Mouse (Mus musculus): ENCODE data around the gene Gpn3. TPM values are rescaled to one million over a fixed set of nuclear protein-coding genes. Genes with fewer than 3 reads are reported as not detected.
A peak's percentile ranks its signal among the peaks of the same experiment; 100 is the strongest.

Gene Gpn3
- polyA plus RNA-seq, 1 experiment from 2014 or later: 81.9 TPM

DNA sequence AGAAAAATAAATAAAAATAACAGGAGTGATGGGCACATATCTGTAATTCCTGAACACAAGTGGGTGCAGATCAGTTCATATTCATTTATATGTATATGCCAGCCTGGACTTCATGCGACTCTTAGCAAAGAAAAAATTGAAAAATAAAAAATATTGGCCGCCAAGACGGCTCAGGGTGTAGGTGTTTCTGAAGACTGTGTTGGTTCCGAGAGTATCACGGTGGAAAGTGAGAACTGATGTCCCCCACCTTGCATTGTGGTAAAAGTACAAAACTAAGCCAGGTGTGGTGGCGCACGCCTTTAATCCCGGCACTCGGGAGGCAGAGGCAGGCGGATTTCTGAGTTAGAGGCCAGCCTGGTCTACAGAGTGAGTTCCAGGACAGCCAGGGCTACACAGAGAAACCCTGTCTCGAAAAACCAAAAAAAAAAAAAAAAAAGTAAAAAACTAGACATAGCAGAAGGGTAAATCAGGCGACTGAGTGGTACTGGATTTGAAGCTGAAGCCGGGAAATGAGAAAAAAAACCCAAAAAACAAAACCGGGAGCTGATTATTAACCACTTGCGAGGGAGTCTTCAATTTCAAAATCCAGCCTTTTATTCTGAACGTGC, 19.6 kb downstream of the Gpn3 start:
- H3K4me3 ChIP-seq (ENCODE audit: low read depth, low read length): peak overlapping the region; percentile 82; the same call in 1 of the 2 replicates
- H3K27ac ChIP-seq (replicated peaks; ENCODE audit: low read depth, low read length): no peak overlapping the region
- no peaks in the 10 kb centered on the region for H3K27me3 ChIP-seq (ENCODE audit: control insufficient read depth, insufficient read depth, low read length)
- ATAC-seq (replicated peaks; ENCODE audit: insufficient number of reproducible peaks, low FRiP score, low TSS enrichment, low read depth) (no peak), DNase-seq (ENCODE audit: low spot score) (no peak)
- H3K9me3 ChIP-seq (replicated peaks; ENCODE audit: control insufficient read depth, low read length): no peaks in the 10 kb centered on the region
- H3K9ac ChIP-seq (replicated peaks; ENCODE audit: low read length): no peak overlapping the region
- WGBS: 52% methylated on average over 15 of the region's 16 CpGs
- H3K36me3 ChIP-seq (replicated peaks; ENCODE audit: control insufficient read depth, insufficient read depth, low read depth, low read length): no peaks in the 10 kb centered on the region
- H3K4me2 ChIP-seq (ENCODE audit: low read depth, low read length): no peak overlapping the region
- H3K4me1 ChIP-seq (ENCODE audit: control insufficient read depth, insufficient read depth, low read length): peaks cover 3% of the 10 kb centered on the region; the same call in 1 of the 2 replicates

DNA sequence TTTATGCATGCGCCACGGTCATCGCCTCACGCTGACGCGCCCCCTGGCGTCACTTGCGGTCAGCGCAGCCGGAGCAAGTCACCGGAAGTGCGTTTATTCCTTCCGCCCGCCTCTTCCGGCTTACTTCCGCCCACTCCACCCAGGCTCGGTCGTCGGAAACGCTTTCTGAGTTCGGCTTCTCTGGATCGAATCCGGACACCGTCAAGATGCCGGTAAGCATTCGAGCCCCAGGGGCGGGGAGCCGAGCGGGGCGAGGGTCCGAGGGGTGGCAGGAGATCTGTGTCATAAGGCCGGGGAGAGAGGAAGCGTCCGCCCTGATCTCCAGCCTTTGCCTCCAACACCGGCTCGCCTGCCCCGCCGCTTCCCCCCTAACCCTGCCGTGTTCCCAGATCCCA, 20.1 kb downstream of the Gpn3 start, which contains the start of gene Arpc3:
Gene Arpc3, plus strand, starts transcription at position 93 of the 395 bp plus-strand sequence.
- no peaks in the 10 kb centered on the region for H3K9me3 ChIP-seq (replicated peaks; ENCODE audit: control insufficient read depth, low read length)
- H3K27me3 ChIP-seq (ENCODE audit: control insufficient read depth, insufficient read depth, low read length): no peaks in the 10 kb centered on the region
- ATAC-seq (replicated peaks; ENCODE audit: insufficient number of reproducible peaks, low FRiP score, low TSS enrichment, low read depth): peak; percentile 87
- H3K4me3 ChIP-seq (ENCODE audit: low read depth, low read length): peak within 1 kb of the TSS; percentile 82
- H3K36me3 ChIP-seq (replicated peaks; ENCODE audit: control insufficient read depth, insufficient read depth, low read depth, low read length): peaks cover 2% of the 10 kb centered on the region
- H3K4me2 ChIP-seq (ENCODE audit: low read depth, low read length): peak within 1 kb of the TSS; percentile 82
- DNase-seq (ENCODE audit: low spot score): peak; percentile 92
- no peak within 1 kb of the TSS for H3K27ac ChIP-seq (replicated peaks; ENCODE audit: low read depth, low read length)
- peak within 1 kb of the TSS; percentile 77 for H3K9ac ChIP-seq (replicated peaks; ENCODE audit: low read length)
- under 1% methylated on average over 39 of the region's 39 CpGs for WGBS
- H3K4me1 ChIP-seq (ENCODE audit: control insufficient read depth, insufficient read depth, low read length): peaks cover 3% of the 10 kb centered on the region; the same call in 1 of the 2 replicates

DNA sequence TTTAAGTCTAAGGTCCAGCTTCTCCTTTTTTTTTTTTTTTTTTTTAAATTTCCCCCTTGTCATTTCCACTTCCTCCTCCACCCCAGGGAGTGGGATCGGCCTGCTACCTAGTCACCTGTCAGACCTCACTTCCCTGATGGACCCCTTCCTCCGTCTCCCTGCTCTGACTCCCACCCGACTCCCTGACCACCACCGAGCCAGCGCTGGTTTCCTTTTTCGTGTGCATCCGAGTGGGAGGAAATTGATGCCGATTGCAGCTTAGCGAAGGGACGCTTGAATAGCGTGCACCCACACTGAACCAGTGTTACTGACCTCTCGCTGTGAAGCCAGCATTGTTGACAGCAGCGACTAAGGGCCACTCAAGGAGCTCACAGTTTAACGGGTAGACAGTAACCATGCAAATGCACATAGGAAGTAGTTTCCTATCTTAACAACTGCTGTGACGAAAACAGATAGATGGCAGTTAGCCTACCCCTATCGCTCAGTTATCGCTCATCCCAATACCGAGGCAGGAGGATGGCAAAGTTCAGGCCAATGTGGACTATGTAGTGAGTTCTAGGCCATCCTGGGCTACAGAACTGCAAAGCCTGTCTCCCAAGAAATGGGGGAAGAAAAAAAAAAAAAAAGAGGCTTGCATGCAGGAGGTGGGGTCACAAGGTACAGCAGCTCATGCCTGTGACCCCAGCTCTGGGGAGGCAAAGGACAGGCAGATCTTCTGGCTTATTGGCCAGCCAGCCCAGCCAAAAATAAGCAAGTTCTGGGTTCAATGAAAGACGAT, 20.7 kb downstream of the Gpn3 start:
- Histone ChIP-seq H3K36me3 (replicated peaks; ENCODE audit: control insufficient read depth, insufficient read depth, low read depth, low read length) (peaks cover 3% of the 10 kb centered on the region), H3K27me3 (ENCODE audit: control insufficient read depth, insufficient read depth, low read length) (no peaks in the 10 kb centered on the region), H3K4me1 (ENCODE audit: control insufficient read depth, insufficient read depth, low read length) (peaks cover 3% of the 10 kb centered on the region; the same call in 1 of the 2 replicates), H3K4me3 (ENCODE audit: low read depth, low read length) (peak overlapping the region; percentile 82), H3K9ac (replicated peaks; ENCODE audit: low read length) (peak overlapping the region; percentile 77), H3K27ac (replicated peaks; ENCODE audit: low read depth, low read length) (no peak overlapping the region), H3K9me3 (replicated peaks; ENCODE audit: control insufficient read depth, low read length) (no peaks in the 10 kb centered on the region), H3K4me2 (ENCODE audit: low read depth, low read length) (peak overlapping the region; percentile 82)
- DNase-seq (ENCODE audit: low spot score): no peak
- ATAC-seq (replicated peaks; ENCODE audit: insufficient number of reproducible peaks, low FRiP score, low TSS enrichment, low read depth): no peak
- 16% methylated on average over 19 of the region's 19 CpGs for WGBS

DNA sequence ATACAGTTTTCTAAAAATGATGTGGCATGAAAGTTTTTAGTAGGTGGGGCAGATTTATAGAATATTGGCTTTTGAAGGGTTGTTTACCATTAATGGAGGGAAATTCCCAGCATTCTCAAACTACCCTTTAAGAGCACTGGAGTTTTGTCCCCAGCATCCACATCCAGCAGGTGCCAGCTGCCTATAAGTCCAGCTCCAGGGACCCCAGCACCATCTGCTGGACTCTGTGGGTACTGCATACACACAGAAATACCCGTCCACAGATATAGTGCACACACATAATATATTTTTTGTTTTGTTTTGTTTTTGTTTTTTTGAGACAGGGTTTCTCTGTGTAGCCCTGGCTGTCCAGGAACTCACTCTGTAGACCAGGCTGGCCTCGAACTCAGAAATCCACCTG, 22.2 kb downstream of the Gpn3 start:
- Histone ChIP-seq H3K4me1 (ENCODE audit: control insufficient read depth, insufficient read depth, low read length) (peaks cover 3% of the 10 kb centered on the region; the same call in 1 of the 2 replicates), H3K9me3 (replicated peaks; ENCODE audit: control insufficient read depth, low read length) (no peaks in the 10 kb centered on the region), H3K27ac (replicated peaks; ENCODE audit: low read depth, low read length) (no peak overlapping the region), H3K4me3 (ENCODE audit: low read depth, low read length) (no peak overlapping the region), H3K36me3 (replicated peaks; ENCODE audit: control insufficient read depth, insufficient read depth, low read depth, low read length) (peaks cover 3% of the 10 kb centered on the region), H3K4me2 (ENCODE audit: low read depth, low read length) (no peak overlapping the region), H3K27me3 (ENCODE audit: control insufficient read depth, insufficient read depth, low read length) (no peaks in the 10 kb centered on the region), H3K9ac (replicated peaks; ENCODE audit: low read length) (no peak overlapping the region)
- DNase-seq (ENCODE audit: low spot score) (peak; percentile 80), ATAC-seq (replicated peaks; ENCODE audit: insufficient number of reproducible peaks, low FRiP score, low TSS enrichment, low read depth) (no peak)
- 61% methylated on average over 2 of the region's 2 CpGs for WGBS

DNA sequence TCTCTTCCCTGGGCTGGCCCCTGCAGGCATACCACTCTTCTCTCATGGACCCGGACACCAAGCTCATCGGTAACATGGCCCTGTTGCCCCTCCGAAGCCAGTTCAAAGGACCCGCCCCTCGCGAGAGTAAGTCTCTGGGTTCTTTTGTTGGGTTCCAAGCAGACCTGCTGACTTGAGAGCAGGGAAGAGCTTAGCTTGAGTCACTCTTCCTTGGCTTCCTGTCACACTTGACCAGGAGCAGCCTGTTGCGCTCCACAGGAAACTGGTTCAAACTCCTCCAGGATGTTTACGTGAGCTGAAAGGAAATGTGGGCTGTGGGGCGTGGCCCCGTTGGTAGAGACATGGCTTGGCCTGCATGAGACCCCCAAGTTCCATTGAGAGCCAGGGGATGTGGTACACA, 25.1 kb downstream of the Gpn3 start:
- no peak for DNase-seq (ENCODE audit: low spot score)
- H3K36me3 ChIP-seq (replicated peaks; ENCODE audit: control insufficient read depth, insufficient read depth, low read depth, low read length): peaks cover 3% of the 10 kb centered on the region

DNA sequence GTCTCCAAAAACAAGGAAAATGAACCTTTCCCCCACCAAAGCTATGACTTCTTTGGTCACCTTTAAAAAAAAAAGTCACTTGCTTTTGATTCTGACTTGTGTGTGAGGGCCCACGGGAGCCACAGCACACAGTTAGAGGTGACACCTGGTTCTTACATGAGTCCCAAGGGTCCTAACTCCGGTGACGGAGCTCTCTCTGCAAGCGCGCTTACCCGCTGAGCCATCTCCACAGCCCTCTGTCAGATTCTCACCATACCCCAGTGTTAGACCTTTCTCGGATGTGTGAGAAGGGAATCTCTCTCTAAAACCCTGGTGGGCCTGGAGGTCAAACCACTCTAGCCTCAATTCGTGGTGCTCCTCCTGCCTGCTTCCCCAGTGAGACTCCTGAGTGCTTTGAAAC, 25.8 kb downstream of the Gpn3 start:
- Histone ChIP-seq H3K27me3 (ENCODE audit: control insufficient read depth, insufficient read depth, low read length) (no peaks in the 10 kb centered on the region), H3K9me3 (replicated peaks; ENCODE audit: control insufficient read depth, low read length) (no peaks in the 10 kb centered on the region), H3K4me1 (ENCODE audit: control insufficient read depth, insufficient read depth, low read length) (no peaks in the 10 kb centered on the region; the same call in 1 of the 2 replicates), H3K9ac (replicated peaks; ENCODE audit: low read length) (no peak overlapping the region), H3K36me3 (replicated peaks; ENCODE audit: control insufficient read depth, insufficient read depth, low read depth, low read length) (peaks cover 3% of the 10 kb centered on the region), H3K4me2 (ENCODE audit: low read depth, low read length) (no peak overlapping the region), H3K4me3 (ENCODE audit: low read depth, low read length) (no peak overlapping the region), H3K27ac (replicated peaks; ENCODE audit: low read depth, low read length) (no peak overlapping the region)
- ATAC-seq (replicated peaks; ENCODE audit: insufficient number of reproducible peaks, low FRiP score, low TSS enrichment, low read depth): no peak
- 92% methylated on average over 8 of the region's 8 CpGs for WGBS
- DNase-seq (ENCODE audit: low spot score): no peak

More for the DNA sequence above, 25.1 kb downstream of the Gpn3 start:
- peaks cover 3% of the 10 kb centered on the region; the same call in 1 of the 2 replicates for H3K4me1 ChIP-seq (ENCODE audit: control insufficient read depth, insufficient read depth, low read length)
- H3K4me3 ChIP-seq (ENCODE audit: low read depth, low read length): no peak overlapping the region
- H3K27ac ChIP-seq (replicated peaks; ENCODE audit: low read depth, low read length): no peak overlapping the region
- no peak overlapping the region for H3K9ac ChIP-seq (replicated peaks; ENCODE audit: low read length)
- 87% methylated on average over 10 of the region's 10 CpGs for WGBS
- H3K4me2 ChIP-seq (ENCODE audit: low read depth, low read length): no peak overlapping the region
- H3K9me3 ChIP-seq (replicated peaks; ENCODE audit: control insufficient read depth, low read length): no peaks in the 10 kb centered on the region
- no peak for ATAC-seq (replicated peaks; ENCODE audit: insufficient number of reproducible peaks, low FRiP score, low TSS enrichment, low read depth)
- no peaks in the 10 kb centered on the region for H3K27me3 ChIP-seq (ENCODE audit: control insufficient read depth, insufficient read depth, low read length)

DNA sequence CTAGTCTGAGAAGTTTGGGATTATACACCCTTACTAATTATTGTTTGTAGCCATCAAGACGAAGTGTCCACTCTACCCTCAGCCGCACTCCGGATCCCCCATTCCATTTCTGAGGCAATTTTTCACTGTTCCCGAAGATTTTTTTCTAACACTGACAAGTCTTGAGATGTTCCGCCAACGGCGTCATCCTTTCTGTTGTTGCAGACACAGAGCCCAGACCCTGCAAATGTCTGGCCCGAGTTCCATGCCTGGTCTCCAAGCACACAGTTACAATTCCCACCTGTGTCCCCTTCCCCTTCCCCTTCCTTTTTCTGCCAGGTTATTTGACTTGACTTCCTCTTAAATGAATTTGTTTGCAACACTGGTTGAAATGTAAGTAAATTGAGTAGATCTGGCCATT, 28.2 kb downstream of the Gpn3 start:
- H3K9me3 ChIP-seq (replicated peaks; ENCODE audit: control insufficient read depth, low read length): no peaks in the 10 kb centered on the region
- H3K36me3 ChIP-seq (replicated peaks; ENCODE audit: control insufficient read depth, insufficient read depth, low read depth, low read length): peaks cover 8% of the 10 kb centered on the region
- H3K4me1 ChIP-seq (ENCODE audit: control insufficient read depth, insufficient read depth, low read length): no peaks in the 10 kb centered on the region
- no peak overlapping the region for H3K9ac ChIP-seq (replicated peaks; ENCODE audit: low read length)
- ATAC-seq (replicated peaks; ENCODE audit: insufficient number of reproducible peaks, low FRiP score, low TSS enrichment, low read depth) (no peak), DNase-seq (ENCODE audit: low spot score) (no peak)
- no peak overlapping the region for H3K4me3 ChIP-seq (ENCODE audit: low read depth, low read length)
- 90% methylated on average over 8 of the region's 8 CpGs for WGBS
- no peak overlapping the region for H3K27ac ChIP-seq (replicated peaks; ENCODE audit: low read depth, low read length)
- H3K4me2 ChIP-seq (ENCODE audit: low read depth, low read length): no peak overlapping the region
- no peaks in the 10 kb centered on the region for H3K27me3 ChIP-seq (ENCODE audit: control insufficient read depth, insufficient read depth, low read length)
